Mouse (Mus musculus) lung, postnatal 0 days (tissue): Measurements from ENCODE around the gene Dlg2. TPM values are rescaled to one million over a fixed set of nuclear protein-coding genes. Genes with fewer than 3 reads are reported as not detected.

ENCODE experiments used
- ATAC-seq: fragments of 200-750 bp; cut with Nextera tagmentation; 2 replicates; pipeline ENCODE4 v1.8.0; 2017; ENCODE audit warnings: moderate library complexity
- DNase-seq: peaks from one replicate; pipeline ENCODE4 v3.0.0-alpha.2; 2016; ENCODE audit warnings: low spot score
- H3K27ac ChIP-seq: fragments of 300-500 bp; sonication (generic); 2 replicates; pipeline ENCODE4 v1.5.1; 2014; ENCODE audit warnings: antibody characterized with exemption, mild to moderate bottlenecking, low read length, mixed read lengths
- H3K27me3 ChIP-seq: fragments of 300-500 bp; sonication (generic); replicated peaks from 2 replicates; pipeline ENCODE4 v1.6.1; 2014; ENCODE audit warnings: low read length, mixed read lengths; ENCODE audit not compliant: insufficient read depth
- H3K36me3 ChIP-seq: fragments of 300-500 bp; sonication (generic); 2 replicates; pipeline ENCODE4 v1.6.1; 2014; ENCODE audit warnings: low read length, mixed read lengths; ENCODE audit not compliant: insufficient read depth
- H3K4me1 ChIP-seq: fragments of 300-500 bp; sonication (generic); 2 replicates; pipeline ENCODE4 v1.6.1; 2014; ENCODE audit warnings: antibody characterized with exemption, low read depth, low read length, mixed read lengths; ENCODE audit not compliant: insufficient read depth
- H3K4me2 ChIP-seq: fragments of 300-500 bp; sonication (generic); replicated peaks from 2 replicates; pipeline ENCODE4 v1.6.1; 2014; ENCODE audit warnings: low read depth, mild to moderate bottlenecking, low read length, moderate library complexity, mixed read lengths
- H3K4me3 ChIP-seq: fragments of 300-500 bp; sonication (generic); 2 replicates; pipeline ENCODE4 v1.5.1; 2014; ENCODE audit warnings: low read depth, low read length
- H3K9ac ChIP-seq: fragments of 300-500 bp; sonication (generic); replicated peaks from 2 replicates; pipeline ENCODE4 v1.6.1; 2014; ENCODE audit warnings: low read depth, mild to moderate bottlenecking
- H3K9me3 ChIP-seq: fragments of 300-500 bp; sonication (generic); 2 replicates; pipeline ENCODE4 v1.6.1; 2016; ENCODE audit warnings: low read length, mixed read lengths
- CTCF ChIP-seq: IDR thresholded peaks from 2 replicates; pipeline ENCODE4 v1.5.1; 2016; ENCODE audit warnings: antibody characterized with exemption, mild to moderate bottlenecking
- EP300 ChIP-seq: IDR thresholded peaks from 2 replicates; pipeline ENCODE4 v1.6.1; 2016; ENCODE audit warnings: antibody characterized with exemption, mild to moderate bottlenecking, control low read depth
- WGBS: fragments of 180-500 bp; shearing (Covaris S2); extraction: QIAGEN DNeasy Blood & Tissue Kit; methylation state at CpG from one replicate; pipeline ENCODE4 v1.1.7; 2014; 5-methylcytosine and 5-hydroxymethylcytosine counted together
- polyA plus RNA-seq: library from polyadenylated mRNA; unstranded; fragments of >200 nt; fragmentation: Nextera tagmentation; extraction: Ambion mirVana; gene quantifications from 2 replicates; pipeline ENCODE4 v1.2.1, GENCODE M21; 2015

The Dlg2 gene
- polyA plus RNA-seq, 1 experiment from 2014 or later = 0.43 TPM

- no peaks in the 10 kb centered on the region; the same call in 1 of the 2 replicates for H3K27me3 ChIP-seq
- peaks cover 3% of the 10 kb centered on the region; the same call in 1 of the 2 replicates for H3K4me1 ChIP-seq
- H3K4me2 ChIP-seq = peak overlapping the region; percentile 57; the same call in 1 of the 2 replicates
- no peaks in the 10 kb centered on the region for H3K9me3 ChIP-seq
- no peak for TF ChIP-seq CTCF
- no peak for TF ChIP-seq EP300
- H3K27ac ChIP-seq = no peak overlapping the region
- DNase-seq = no peak
- no peaks in the 10 kb centered on the region for H3K36me3 ChIP-seq
- H3K9ac ChIP-seq = no peak overlapping the region
- no peak for ATAC-seq
- 38% methylated on average over 5 of the region's 5 CpGs for WGBS
- H3K4me3 ChIP-seq = no peak overlapping the region
Measured at GRCm38 (mm10) chr7:92180029-92180428, 1703.6 kb downstream of the Dlg2 start.

- Histone ChIP-seq H3K27ac (no peak overlapping the region), H3K4me2 (peak overlapping the region; percentile 57), H3K4me1 (peaks cover 3% of the 10 kb centered on the region; the same call in 1 of the 2 replicates), H3K9ac (no peak overlapping the region), H3K4me3 (peak overlapping the region; percentile 28; the same call in 1 of the 2 replicates), H3K9me3 (no peaks in the 10 kb centered on the region), H3K36me3 (no peaks in the 10 kb centered on the region), H3K27me3 (no peaks in the 10 kb centered on the region; the same call in 1 of the 2 replicates)
- 16% methylated on average over 29 of the region's 29 CpGs for WGBS
- TF ChIP-seq EP300 = no peak
- no peak for TF ChIP-seq CTCF
- ATAC-seq = peak; percentile 33
- peak; percentile 47 for DNase-seq
Measured at GRCm38 (mm10) chr7:92180591-92181587, 1704.4 kb downstream of the Dlg2 start.

DNA sequence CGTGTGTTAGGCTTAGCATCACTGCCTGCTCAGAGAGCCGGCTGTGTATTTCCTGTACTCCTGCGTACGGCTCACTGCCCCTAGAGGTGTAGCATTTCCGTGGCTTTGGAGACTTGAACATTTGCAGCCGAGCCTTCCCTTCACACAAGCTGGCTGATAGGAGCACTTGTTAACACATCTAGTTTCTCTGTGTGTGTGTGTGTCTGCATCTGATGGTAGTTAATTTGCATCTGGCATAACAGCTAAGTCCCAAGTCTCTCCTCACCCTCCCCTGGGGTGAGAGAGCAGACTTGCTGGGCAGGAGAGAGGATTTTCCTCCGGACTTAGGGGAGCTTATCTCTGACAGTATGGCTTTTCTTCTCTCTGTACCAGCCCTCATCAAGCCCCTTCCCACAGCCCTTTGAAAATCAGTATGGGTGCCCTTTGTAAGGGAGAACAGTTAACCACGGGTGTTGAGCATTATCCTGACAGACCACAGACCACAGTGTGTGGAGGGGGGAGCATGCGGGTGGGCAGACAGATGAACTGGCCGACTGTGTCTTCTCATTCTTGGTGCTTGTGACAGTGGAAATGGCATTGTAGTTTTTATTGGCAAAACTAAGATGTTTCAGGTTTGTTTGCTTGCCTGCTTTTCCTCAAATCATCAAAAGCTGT, 1705.6 kb downstream of the Dlg2 start:
- TF ChIP-seq EP300 = no peak
- no peak for TF ChIP-seq CTCF
- no peaks in the 10 kb centered on the region for H3K9me3 ChIP-seq
- H3K36me3 ChIP-seq = no peaks in the 10 kb centered on the region
- H3K27me3 ChIP-seq = no peaks in the 10 kb centered on the region; the same call in 1 of the 2 replicates
- ATAC-seq (no peak), DNase-seq (no peak)
- peaks cover 3% of the 10 kb centered on the region; the same call in 1 of the 2 replicates for H3K4me1 ChIP-seq
- WGBS = 20% methylated on average over 10 of the region's 10 CpGs
- H3K4me2 ChIP-seq = no peak overlapping the region
- no peak overlapping the region for H3K9ac ChIP-seq
- H3K27ac ChIP-seq = no peak overlapping the region
- H3K4me3 ChIP-seq = no peak overlapping the region

- 85% methylated on average over 7 of the region's 7 CpGs for WGBS
- ATAC-seq = no peak
- DNase-seq = no peak
Measured at GRCm38 (mm10) chr7:92184371-92185059, 1708.0 kb downstream of the Dlg2 start.

GRCm38 (mm10) chr7:92186341-92186740, 1709.9 kb downstream of the Dlg2 start:
- Histone ChIP-seq H3K4me2 (no peak overlapping the region), H3K9me3 (no peaks in the 10 kb centered on the region), H3K4me1 (no peaks in the 10 kb centered on the region), H3K27ac (no peak overlapping the region), H3K27me3 (no peaks in the 10 kb centered on the region; the same call in 1 of the 2 replicates), H3K36me3 (no peaks in the 10 kb centered on the region), H3K4me3 (no peak overlapping the region), H3K9ac (no peak overlapping the region)
- TF ChIP-seq EP300 (no peak), CTCF (no peak)
- 82% methylated on average over 5 of the region's 5 CpGs for WGBS
- DNase-seq (no peak), ATAC-seq (no peak)

More at GRCm38 (mm10) chr7:92184371-92185059, 1708.0 kb downstream of the Dlg2 start:
- H3K27me3 ChIP-seq = no peaks in the 10 kb centered on the region; the same call in 1 of the 2 replicates
- TF ChIP-seq EP300 (no peak), CTCF (no peak)
- H3K4me1 ChIP-seq = peaks cover 3% of the 10 kb centered on the region; the same call in 1 of the 2 replicates
- no peaks in the 10 kb centered on the region for H3K36me3 ChIP-seq
- H3K27ac ChIP-seq = no peak overlapping the region
- no peak overlapping the region for H3K4me3 ChIP-seq
- no peak overlapping the region for H3K9ac ChIP-seq
- no peak overlapping the region for H3K4me2 ChIP-seq
- no peaks in the 10 kb centered on the region for H3K9me3 ChIP-seq
